Mouse (Mus musculus): ENCODE measurements around the gene Prl2a1. TPM values are rescaled to one million over a fixed set of nuclear protein-coding genes. Genes with fewer than 3 reads are reported as not detected.
"Not testable (repeated sequence)": the region's sequence is repeated elsewhere in the genome, so short reads cannot be mapped to it uniquely, and the experiment has no call there.

Gene Prl2a1
- total RNA-seq (2021), result not detected

GRCm38 (mm10) chr13:27801354-27801753 is at the start of gene Prl2a1:
TSS of gene Prl2a1 (plus strand) at chr13:27801654.
- DNase-seq, result no peak

GRCm38 (mm10) chr13:27780704-27781103 is 20.8 kb upstream of the Prl2a1 start, which contains the start of gene Prl7c1:
TSS of gene Prl7c1 (minus strand) at chr13:27780804.
- not testable (repeated sequence) for DNase-seq

- DNase-seq, result no peak
These were observed 2.2 kb upstream of the Prl2a1 start for GRCm38 (mm10) chr13:27799303-27799702.

- no peak for DNase-seq
These were observed 1.3 kb downstream of the Prl2a1 start for GRCm38 (mm10) chr13:27802765-27803164.

- no peak for DNase-seq
These were observed 47.6 kb downstream of the Prl2a1 start, which contains the start of gene Prl2c1 for GRCm38 (mm10) chr13:27849042-27849441. TSS of gene Prl2c1 (plus strand) at chr13:27849342.

Other genes starting within 250 kb of the Prl2a1 start
- not detected for gene Prl8a9, start 237.0 kb upstream of the Prl2a1 start, total RNA-seq (2021)
- not detected for gene Prl8a1, start 219.5 kb upstream of the Prl2a1 start, total RNA-seq (2021)
- gene Prl7b1, start 191.1 kb upstream of the Prl2a1 start, total RNA-seq (2021), result not detected
- not detected for gene Prl7a1, start 159.2 kb upstream of the Prl2a1 start, total RNA-seq (2021)
- not detected for gene Prl7a2, start 133.6 kb upstream of the Prl2a1 start, total RNA-seq (2021)
- gene Prl7d1, start 84.9 kb upstream of the Prl2a1 start, total RNA-seq (2021), result not detected
- gene Prl7c1, start 20.9 kb upstream of the Prl2a1 start, total RNA-seq (2021), result not detected
- not detected for gene Prl2c1, start 47.7 kb downstream of the Prl2a1 start, total RNA-seq (2021)
- gene Prl4a1, start 214.6 kb downstream of the Prl2a1 start, total RNA-seq (2021), result not detected

Data from heart, postnatal 4 days (tissue).